13 mouse cellular contexts compared by ENCODE assay signal in genomic region chr2:52556961-52557326, GRCm38 (mm10).
DNase-seq lines count a peak whose midpoint lies in the region; ATAC-seq lines count a peak whose summit lies in the region.
"Had no signal": no experiment of that assay in that cellular context is flagged by ENCODE, and none has a peak within 500 bp of the region (broad histone marks: within the 10 kb centered on the region; RNA-seq: fewer than 3 reads in every experiment).

No protein-coding gene starts in this region.

- ATAC-seq in neural tube, embryonic 11.5 days (ENCODE audit: insufficient read depth, low FRiP score, low TSS enrichment): no peak
- ATAC-seq in midbrain, embryonic 12.5 days (ENCODE audit: low FRiP score, low read depth): no peak
- no peak for ATAC-seq in kidney, embryonic 14.5 days (ENCODE audit: low FRiP score, low TSS enrichment)
- ATAC-seq: liver, embryonic 12.5 days had no signal

- H3K27ac ChIP-seq in neural tube, embryonic 11.5 days (ENCODE audit: low read depth, low read length): no peak overlapping the region
- H3K27ac ChIP-seq in midbrain, embryonic 12.5 days (replicated peaks): no peak overlapping the region
- no peak overlapping the region for H3K27ac ChIP-seq in kidney, embryonic 14.5 days (ENCODE audit: low read depth, low read length)
- H3K27ac ChIP-seq: liver, embryonic 12.5 days had no signal

- H3K4me1 ChIP-seq in neural tube, embryonic 11.5 days (ENCODE audit: control insufficient read depth, insufficient read depth, low read length): no peaks in the 10 kb centered on the region
- peaks cover 25% of the 10 kb centered on the region for H3K4me1 ChIP-seq in midbrain, embryonic 12.5 days
- H3K4me1 ChIP-seq in kidney, embryonic 14.5 days (ENCODE audit: control insufficient read depth, insufficient read depth, low read length): 0 out of 2 replicates have a peak, but pooled peaks cover 7% of the 10 kb centered on the region

- H3K36me3 ChIP-seq in neural tube, embryonic 11.5 days (ENCODE audit: control insufficient read depth, insufficient read depth, low read length): no peaks in the 10 kb centered on the region
- no peaks in the 10 kb centered on the region for H3K36me3 ChIP-seq in midbrain, embryonic 12.5 days
- no peaks in the 10 kb centered on the region for H3K36me3 ChIP-seq in kidney, embryonic 14.5 days (ENCODE audit: control insufficient read depth, insufficient read depth, low read length)
- H3K36me3 ChIP-seq: liver, embryonic 12.5 days had no signal

- H3K9me3 ChIP-seq in neural tube, embryonic 11.5 days (ENCODE audit: control insufficient read depth, low read length): no peaks in the 10 kb centered on the region
- 0 out of 2 replicates have a peak, but pooled peaks cover 5% of the 10 kb centered on the region for H3K9me3 ChIP-seq in midbrain, embryonic 12.5 days
- 0 out of 2 replicates have a peak, but pooled peaks cover 2% of the 10 kb centered on the region for H3K9me3 ChIP-seq in kidney, embryonic 14.5 days (ENCODE audit: control insufficient read depth, low read length)

- H3K9ac ChIP-seq in neural tube, embryonic 11.5 days (ENCODE audit: low read length): no peak overlapping the region
- peak overlapping the region; percentile 49; the same call in 1 of the 2 replicates for H3K9ac ChIP-seq in midbrain, embryonic 12.5 days (replicated peaks)
- H3K9ac ChIP-seq in kidney, embryonic 14.5 days (ENCODE audit: low read depth, low read length): no peak overlapping the region
- H3K9ac ChIP-seq: liver, embryonic 12.5 days had no signal

- no peak overlapping the region for H3K4me3 ChIP-seq in neural tube, embryonic 11.5 days (ENCODE audit: low read depth, low read length)
- peak overlapping the region; percentile 36 for H3K4me3 ChIP-seq in midbrain, embryonic 12.5 days
- H3K4me3 ChIP-seq in kidney, embryonic 14.5 days (ENCODE audit: low read length): no peak overlapping the region
- H3K4me3 ChIP-seq: liver, embryonic 12.5 days had no signal

- WGBS in neural tube, embryonic 11.5 days: 84% methylated on average over 4 of the region's 4 CpGs
- 76% methylated on average over 4 of the region's 4 CpGs for WGBS in midbrain, embryonic 12.5 days
- WGBS in kidney, embryonic 14.5 days: 77% methylated on average over 4 of the region's 4 CpGs

- intact Hi-C loops in left cerebral cortex, postnatal 4 days (cut with DNase I): no loop called here

- H3K4me2 ChIP-seq in neural tube, embryonic 11.5 days (ENCODE audit: low read depth): peak overlapping the region; percentile 13; the same call in 1 of the 2 replicates
- peak overlapping the region; percentile 47 for H3K4me2 ChIP-seq in midbrain, embryonic 12.5 days (replicated peaks)
- H3K4me2 ChIP-seq in kidney, embryonic 14.5 days (replicated peaks; ENCODE audit: low read depth, low read length): no peak overlapping the region
- H3K4me2 ChIP-seq: liver, embryonic 12.5 days had no signal

- no peaks in the 10 kb centered on the region for H3K27me3 ChIP-seq in neural tube, embryonic 11.5 days (ENCODE audit: control insufficient read depth, insufficient read depth, low read length)
- H3K27me3 ChIP-seq in midbrain, embryonic 12.5 days: no peaks in the 10 kb centered on the region
- no peaks in the 10 kb centered on the region for H3K27me3 ChIP-seq in kidney, embryonic 14.5 days (ENCODE audit: control insufficient read depth, insufficient read depth, low read length)

- peak; percentile 45 for DNase-seq in cerebellum, adult 9-11 months
- no peak for DNase-seq in cerebellum, postnatal 10 days
- no peak for DNase-seq in neural tube, embryonic 11.5 days (ENCODE audit: low spot score)
- DNase-seq in neural tube, embryonic 10.5 days (ENCODE audit: extremely low spot score, low spot score): no peak
- no peak for DNase-seq in lung, postnatal 10 days
- DNase-seq in left cerebral cortex, postnatal 4 days: no peak
- DNase-seq: adrenal gland, postnatal 10 days; heart, postnatal 10 days; kidney, adult 11 months; lung, postnatal 36 days had no signal
